Mouse (Mus musculus) G1E (cell line): ENCODE data around the gene Adgrf5.

Source experiments
- CTCF ChIP-seq: IDR thresholded peaks from 2 replicates; pipeline ENCODE4 v1.5.1; 2012; ENCODE audit warnings: low read depth, low read length, inconsistent platforms, mixed read lengths
- GATA1 ChIP-seq: IDR thresholded peaks from 2 replicates; pipeline ENCODE4 v1.6.1; 2012; ENCODE audit warnings: borderline replicate concordance, low read length, inconsistent platforms, mixed read lengths
- GATA2 ChIP-seq: IDR thresholded peaks from 2 replicates; pipeline ENCODE4 v1.6.1; 2012; ENCODE audit warnings: low read depth, low read length, inconsistent platforms, borderline replicate concordance
- POLR2AphosphoS5 ChIP-seq: IDR thresholded peaks from 2 replicates; pipeline ENCODE4 v1.6.1; 2012; ENCODE audit warnings: low read depth, low read length, inconsistent platforms; ENCODE audit not compliant: insufficient replicate concordance
- TAL1 ChIP-seq: conservative IDR thresholded peaks from 2 replicates; pipeline ENCODE4 v1.6.1; 2012; ENCODE audit warnings: low read depth, low read length, inconsistent platforms, mixed read lengths

DNA sequence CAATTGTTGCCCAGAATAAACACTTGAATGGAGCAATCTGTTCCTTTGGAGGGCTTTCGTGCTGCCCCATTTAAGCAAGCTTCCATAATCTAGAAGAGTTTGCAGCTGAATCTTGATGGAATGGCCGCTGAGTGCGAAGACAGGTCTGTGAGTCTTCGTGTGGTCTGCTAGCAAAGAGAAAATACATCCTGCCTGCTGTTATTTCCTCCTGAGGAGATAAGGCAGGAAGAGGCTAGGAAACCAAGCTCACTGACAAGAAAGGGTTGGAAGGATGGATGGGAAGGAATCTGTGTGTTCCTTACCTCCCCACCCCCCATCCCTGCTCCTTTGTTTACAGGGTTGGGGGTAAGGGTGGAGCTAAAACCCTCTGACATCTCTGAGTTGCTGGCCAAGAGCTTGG is 13.8 kb downstream of the Adgrf5 start:
- TF ChIP-seq CTCF (no peak), GATA2 (no peak), GATA1 (no peak), TAL1 (no peak), POLR2AphosphoS5 (no peak)
